Mouse (Mus musculus) cerebellum, adult 2 months (tissue): ENCODE measurements around the gene Cfap44.

Experiments
- CTCF ChIP-seq: fragments of 200-500 bp; IDR thresholded peaks from 2 replicates; pipeline ENCODE4 v1.5.1; 2011; ENCODE audit warnings: low read depth, mild to moderate bottlenecking, control low read depth, low read length, moderate library complexity, borderline replicate concordance; ENCODE audit not compliant: insufficient read depth
- POLR2A ChIP-seq: fragments of 200-500 bp; IDR thresholded peaks from 2 replicates; pipeline ENCODE4 v1.6.1; 2011; ENCODE audit warnings: low read length, control low read depth, borderline replicate concordance; ENCODE audit not compliant: insufficient read depth

DNA sequence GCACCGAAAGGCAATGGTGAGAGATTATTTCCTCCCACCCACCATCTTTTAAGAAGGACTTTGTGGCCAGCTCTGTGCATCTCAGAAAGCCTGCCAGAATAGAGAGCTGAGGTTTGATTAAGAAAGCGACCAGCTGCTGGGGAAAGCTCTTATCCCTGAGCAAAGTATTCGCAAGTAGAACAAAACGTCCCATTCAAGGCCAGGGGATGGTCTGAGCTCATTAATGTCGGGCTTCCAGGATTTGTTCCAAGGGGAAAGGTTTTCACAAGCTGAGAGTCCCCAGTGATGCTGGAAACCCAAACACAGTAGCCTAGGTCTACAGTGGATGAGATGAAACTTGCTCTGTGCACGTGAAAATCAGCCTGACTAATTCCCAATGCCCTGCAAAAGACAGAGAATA lies 99.3 kb downstream of the Cfap44 start:
- TF ChIP-seq CTCF (no peak), POLR2A (no peak)
